In the genomic region with DNA sequence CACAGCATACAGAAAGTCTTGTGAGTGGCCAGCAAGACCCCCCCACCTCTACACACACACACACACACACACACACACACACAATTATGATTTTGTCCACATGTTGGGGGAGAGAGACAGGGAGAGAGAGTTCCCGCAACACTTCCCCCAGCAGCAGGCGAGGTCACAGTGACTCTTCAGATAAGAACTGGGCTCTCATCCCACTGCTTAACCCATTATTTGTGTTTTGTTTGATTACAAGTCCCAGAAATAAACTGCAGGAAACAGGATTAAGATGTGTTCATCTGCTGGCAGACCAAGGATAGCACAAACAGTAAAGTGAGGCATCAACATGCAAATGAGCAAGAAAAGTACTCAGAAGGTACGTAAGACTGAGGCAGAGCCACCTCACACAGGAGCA, we compare ENCODE assay signal across 13 mouse cellular contexts. TPM values are rescaled to one million over a fixed set of nuclear protein-coding genes. Genes with fewer than 3 reads are reported as not detected.
A peak's percentile ranks its signal among the peaks of the same experiment; 100 is the strongest.
DNase-seq lines count a peak whose midpoint lies in the region; ATAC-seq and TF ChIP-seq lines count a peak whose summit lies in the region.
"Had no signal": no experiment of that assay in that cellular context is flagged by ENCODE, and none has a peak within 500 bp of the region (broad histone marks: within the 10 kb centered on the region; RNA-seq: fewer than 3 reads in every experiment).

No protein-coding gene starts in this region.

- no peak for TF ChIP-seq CTCF in stomach, postnatal 0 days (IDR thresholded peaks at IDR 0.05; ENCODE audit: low read depth)

- ATAC-seq in megakaryocyte, adult 5-6 weeks (ENCODE audit: poor library complexity, severe bottlenecking): no peak
- no peak for ATAC-seq in heart, embryonic 11.5 days (replicated peaks; ENCODE audit: insufficient number of reproducible peaks, low FRiP score, low TSS enrichment)
- no peak for ATAC-seq in stomach, postnatal 0 days (ENCODE audit: low FRiP score, low TSS enrichment)
- ATAC-seq in forebrain, embryonic 14.5 days: no peak

- DNase-seq in kidney, postnatal 10 days: peak; percentile 62
- DNase-seq in stomach, postnatal 0 days (ENCODE audit: low spot score): no peak
- DNase-seq in spleen, postnatal 10 days (ENCODE audit: low spot score in 2 of 2): no peak
- DNase-seq in retina, embryonic 14.5 days (ENCODE audit: low spot score): no peak
- no peak for DNase-seq in forebrain, embryonic 14.5 days (ENCODE audit: low spot score)
- DNase-seq: cerebellum, adult 11-12 months; right cerebral cortex, postnatal 25 days had no signal

- H3K9ac ChIP-seq in heart, embryonic 11.5 days (ENCODE audit: low read depth, low read length): no peak overlapping the region
- H3K9ac ChIP-seq in stomach, postnatal 0 days (ENCODE audit: low read length): no peak overlapping the region
- H3K9ac ChIP-seq in forebrain, embryonic 14.5 days (ENCODE audit: low read length): no peak overlapping the region
- H3K9ac ChIP-seq: hindbrain, embryonic 15.5 days had no signal

- no peak overlapping the region for H3K4me2 ChIP-seq in heart, embryonic 11.5 days
- H3K4me2 ChIP-seq in stomach, postnatal 0 days (replicated peaks; ENCODE audit: low read depth): no peak overlapping the region
- H3K4me2 ChIP-seq in forebrain, embryonic 14.5 days (ENCODE audit: low read length): no peak overlapping the region
- H3K4me2 ChIP-seq: hindbrain, embryonic 15.5 days had no signal

- 21% methylated on average over 3 of the region's 3 CpGs for WGBS in heart, embryonic 11.5 days (ENCODE audit: insufficient replicate concordance)
- WGBS in stomach, postnatal 0 days: 57% methylated on average over 3 of the region's 3 CpGs
- 69% methylated on average over 3 of the region's 3 CpGs for WGBS in forebrain, embryonic 14.5 days

- H3K36me3 ChIP-seq in megakaryocyte, embryonic 14.5 days (replicated peaks; ENCODE audit: low read length): peaks cover 95% of the 10 kb centered on the region
- H3K36me3 ChIP-seq in heart, embryonic 11.5 days (ENCODE audit: control insufficient read depth, insufficient read depth, low read length): peaks cover 5% of the 10 kb centered on the region; the same call in 1 of the 2 replicates
- H3K36me3 ChIP-seq in stomach, postnatal 0 days (ENCODE audit: control insufficient read depth, insufficient read depth, low read length): peaks cover 2% of the 10 kb centered on the region; the same call in 1 of the 2 replicates
- no peaks in the 10 kb centered on the region for H3K36me3 ChIP-seq in forebrain, embryonic 14.5 days (ENCODE audit: control insufficient read depth, insufficient read depth, low read length)
- H3K36me3 ChIP-seq: hindbrain, embryonic 15.5 days had no signal

- no peak for TF ChIP-seq EP300 in stomach, postnatal 0 days (optimal IDR thresholded peaks at IDR 0.05)

- peak overlapping the region; percentile 60 for H3K27ac ChIP-seq in heart, embryonic 11.5 days (ENCODE audit: low read depth, low read length)
- 0 out of 2 replicates have a peak overlapping the region, but pooled peaks have one; percentile 2 for H3K27ac ChIP-seq in stomach, postnatal 0 days (replicated peaks)
- no peak overlapping the region for H3K27ac ChIP-seq in forebrain, embryonic 14.5 days (ENCODE audit: low read depth, low read length)
- H3K27ac ChIP-seq: hindbrain, embryonic 15.5 days; left cerebral cortex, adult 2 months had no signal

- H3K4me3 ChIP-seq in megakaryocyte, embryonic 14.5 days (replicated peaks): peak overlapping the region; percentile 75
- H3K4me3 ChIP-seq in heart, embryonic 11.5 days (ENCODE audit: low read depth, low read length): no peak overlapping the region
- no peak overlapping the region for H3K4me3 ChIP-seq in stomach, postnatal 0 days (ENCODE audit: low read depth, low read length)
- no peak overlapping the region for H3K4me3 ChIP-seq in forebrain, embryonic 14.5 days (ENCODE audit: low read depth, low read length)
- H3K4me3 ChIP-seq: hindbrain, embryonic 15.5 days; left cerebral cortex, adult 2 months; myocyte had no signal

- H3K27me3 ChIP-seq in megakaryocyte, embryonic 14.5 days (replicated peaks): no peaks in the 10 kb centered on the region
- no peaks in the 10 kb centered on the region for H3K27me3 ChIP-seq in heart, embryonic 11.5 days (ENCODE audit: control insufficient read depth, insufficient read depth, low read length)
- no peaks in the 10 kb centered on the region for H3K27me3 ChIP-seq in stomach, postnatal 0 days (ENCODE audit: control insufficient read depth, insufficient read depth, low read length)
- H3K27me3 ChIP-seq in forebrain, embryonic 14.5 days (replicated peaks; ENCODE audit: control insufficient read depth, insufficient read depth, low read length): no peaks in the 10 kb centered on the region
- H3K27me3 ChIP-seq: hindbrain, embryonic 15.5 days had no signal

- H3K9me3 ChIP-seq in megakaryocyte, embryonic 14.5 days: no peaks in the 10 kb centered on the region
- H3K9me3 ChIP-seq in heart, embryonic 11.5 days (replicated peaks; ENCODE audit: control insufficient read depth, low read length): no peaks in the 10 kb centered on the region
- H3K9me3 ChIP-seq in stomach, postnatal 0 days (ENCODE audit: control insufficient read depth, low read length): no peaks in the 10 kb centered on the region
- H3K9me3 ChIP-seq in forebrain, embryonic 14.5 days (replicated peaks; ENCODE audit: control insufficient read depth, low read length): no peaks in the 10 kb centered on the region
- H3K9me3 ChIP-seq: hindbrain, embryonic 15.5 days had no signal

- peaks cover 83% of the 10 kb centered on the region for H3K4me1 ChIP-seq in megakaryocyte, embryonic 14.5 days
- peaks cover 14% of the 10 kb centered on the region for H3K4me1 ChIP-seq in heart, embryonic 11.5 days (ENCODE audit: control insufficient read depth, insufficient read depth, low read length)
- H3K4me1 ChIP-seq in stomach, postnatal 0 days (replicated peaks; ENCODE audit: control insufficient read depth, insufficient read depth): no peaks in the 10 kb centered on the region
- no peaks in the 10 kb centered on the region for H3K4me1 ChIP-seq in forebrain, embryonic 14.5 days (ENCODE audit: control insufficient read depth, insufficient read depth, low read length)
- H3K4me1 ChIP-seq: hindbrain, embryonic 15.5 days had no signal

RNA-seq across cellular contexts. Expression of gene Gucy1a1, which starts 33.6 kb away (rescaled TPM):
- 3.2 and 7.1 TPM in 2 replicates for polyA plus RNA-seq in megakaryocyte, embryonic 14.5 days (2012; ENCODE audit: insufficient read depth, low replicate concordance)
- 0.04 TPM in 1 of 2 replicates, not detected in the other for total RNA-seq in megakaryocyte, adult 5-6 weeks (2015)
- total RNA-seq in megakaryocyte, adult 5-6 weeks (2017): not detected in 2 replicates
- polyA plus RNA-seq in heart, embryonic 11.5 days (2014; fragmentation: Nextera tagmentation; extraction: Ambion mirVana): 45.4 and 57.7 TPM in 2 replicates
- polyA plus RNA-seq in stomach, postnatal 0 days (2015; fragmentation: Nextera tagmentation; extraction: Ambion mirVana): 16.3 and 17.3 TPM in 2 replicates
- polyA plus RNA-seq in forebrain, embryonic 14.5 days (2014; fragmentation: Nextera tagmentation; extraction: Ambion mirVana): 28.2 and 42.2 TPM in 2 replicates
- polyA plus RNA-seq: myocyte had no signal

RNA-seq across cellular contexts. Expression of gene Gucy1b1, which starts 37.5 kb away (rescaled TPM):
- 3.2 TPM in 1 of 2 replicates, not detected in the other for polyA plus RNA-seq in megakaryocyte, embryonic 14.5 days (2012; ENCODE audit: insufficient read depth, low replicate concordance)
- total RNA-seq in megakaryocyte, adult 5-6 weeks (2015): not detected in 2 replicates
- total RNA-seq in megakaryocyte, adult 5-6 weeks (2017): not detected in 2 replicates
- 44.0 and 60.9 TPM in 2 replicates for polyA plus RNA-seq in heart, embryonic 11.5 days (2014; fragmentation: Nextera tagmentation; extraction: Ambion mirVana)
- polyA plus RNA-seq in stomach, postnatal 0 days (2015; fragmentation: Nextera tagmentation; extraction: Ambion mirVana): 18.7 and 20.0 TPM in 2 replicates
- polyA plus RNA-seq in forebrain, embryonic 14.5 days (2014; fragmentation: Nextera tagmentation; extraction: Ambion mirVana): 38.8 and 57.7 TPM in 2 replicates
- polyA plus RNA-seq: myocyte had no signal
